Mouse (Mus musculus): ENCODE results near the gene Mecom. TPM values are rescaled to one million over a fixed set of nuclear protein-coding genes. Genes with fewer than 3 reads are reported as not detected.

Mecom gene
- total RNA-seq, 2 experiments from 2014 or later: 4.7 to 10.2 TPM

DNA sequence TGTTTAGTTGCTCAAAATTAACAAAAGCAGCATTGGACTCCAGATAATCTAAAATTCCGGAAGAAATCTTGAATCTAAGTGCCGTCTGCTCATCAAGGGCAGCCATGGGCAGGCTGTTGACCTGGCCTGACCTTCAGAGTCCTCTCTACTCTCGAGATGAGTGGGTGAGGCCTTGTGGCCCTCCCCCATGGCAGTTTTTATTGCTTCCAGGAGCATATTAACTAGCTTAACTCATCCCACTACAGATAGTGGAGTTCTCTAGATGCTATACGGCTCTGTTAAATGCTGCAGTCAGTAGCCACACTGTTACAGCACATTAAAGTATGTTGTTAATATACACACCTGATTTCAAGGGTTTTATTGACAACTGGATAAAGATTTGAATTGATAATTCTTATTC lies 333.2 kb downstream of the Mecom start:
- no peak for DNase-seq (ENCODE audit: low spot score in 2 of 2)

DNA sequence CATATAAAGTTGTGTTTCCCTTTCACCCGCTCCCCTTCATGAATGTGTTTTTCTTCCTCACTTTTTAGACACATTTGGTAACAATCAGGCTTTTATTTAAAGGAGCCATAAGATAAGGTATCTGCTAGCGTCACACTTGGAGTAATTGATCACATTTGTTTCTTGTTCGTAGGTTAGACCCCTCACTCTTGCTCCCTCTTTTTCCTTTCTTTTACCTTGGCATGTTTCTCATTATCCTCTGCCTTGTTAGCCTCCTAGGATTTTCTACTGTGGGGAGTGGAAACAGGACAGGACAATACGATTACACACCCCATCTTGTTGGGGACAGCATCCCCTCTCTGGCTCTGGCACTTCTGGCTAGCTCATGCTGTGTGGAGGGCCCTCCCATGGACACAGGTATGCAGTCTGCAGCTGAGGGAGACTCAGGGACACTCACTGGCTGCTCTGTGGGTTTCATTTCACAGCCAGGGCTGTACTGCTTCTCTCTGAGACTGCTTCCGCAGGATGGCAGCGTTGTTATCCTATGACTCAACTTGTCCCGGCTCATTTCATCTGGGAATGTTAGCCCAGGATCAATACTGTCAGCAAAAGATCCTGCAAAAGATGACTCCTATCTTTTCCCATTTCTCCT lies 334.2 kb downstream of the Mecom start:
- no peak for DNase-seq (ENCODE audit: low spot score in 2 of 2)

DNA sequence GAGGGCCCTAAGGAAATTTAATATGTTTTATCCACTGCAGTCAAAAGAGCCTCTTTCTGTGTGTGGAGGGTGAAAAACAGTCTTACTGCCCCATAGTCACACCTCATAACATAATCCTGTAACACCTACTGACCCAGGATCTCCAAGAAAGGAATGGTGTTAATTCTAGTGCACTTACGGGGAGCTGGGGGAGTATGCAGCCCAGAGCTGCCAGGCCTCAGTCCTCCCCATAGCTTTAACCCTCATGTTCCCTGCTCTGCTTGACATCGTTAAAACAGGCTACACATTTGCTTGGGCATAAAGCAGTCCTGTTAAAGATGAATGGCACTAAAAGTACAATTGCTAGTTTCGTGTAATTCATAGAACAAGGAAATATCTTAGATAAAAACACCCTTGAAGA lies 335.0 kb downstream of the Mecom start:
- DNase-seq (ENCODE audit: low spot score in 2 of 2): no peak

GRCm38 (mm10) chr3:30209131-30209530 lies 338.7 kb downstream of the Mecom start:
- no peak for DNase-seq (ENCODE audit: low spot score in 2 of 2)

DNA sequence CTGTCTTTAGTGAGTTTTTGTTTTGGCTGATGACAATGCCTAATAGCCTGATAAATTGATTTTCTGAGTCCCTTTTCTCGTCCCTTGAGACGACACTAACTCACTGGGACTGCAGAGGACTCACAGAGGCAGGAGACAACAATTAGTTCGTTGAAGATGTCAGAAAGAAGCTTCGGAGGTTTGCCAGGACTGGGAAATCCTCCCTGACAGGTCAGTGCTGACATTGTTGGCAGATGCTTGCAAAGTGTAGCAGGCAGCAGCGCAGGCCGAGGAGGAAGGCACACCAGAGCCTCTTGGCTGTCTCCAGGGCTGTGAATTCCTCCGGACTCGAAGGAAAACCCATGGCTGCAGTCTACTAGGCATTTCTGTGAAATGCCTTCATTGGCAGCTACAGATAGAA lies 339.9 kb downstream of the Mecom start:
- DNase-seq (ENCODE audit: low spot score in 2 of 2): no peak

GRCm38 (mm10) chr3:30207431-30207830 lies 340.4 kb downstream of the Mecom start:
- DNase-seq (ENCODE audit: low spot score in 2 of 2): no peak

DNA sequence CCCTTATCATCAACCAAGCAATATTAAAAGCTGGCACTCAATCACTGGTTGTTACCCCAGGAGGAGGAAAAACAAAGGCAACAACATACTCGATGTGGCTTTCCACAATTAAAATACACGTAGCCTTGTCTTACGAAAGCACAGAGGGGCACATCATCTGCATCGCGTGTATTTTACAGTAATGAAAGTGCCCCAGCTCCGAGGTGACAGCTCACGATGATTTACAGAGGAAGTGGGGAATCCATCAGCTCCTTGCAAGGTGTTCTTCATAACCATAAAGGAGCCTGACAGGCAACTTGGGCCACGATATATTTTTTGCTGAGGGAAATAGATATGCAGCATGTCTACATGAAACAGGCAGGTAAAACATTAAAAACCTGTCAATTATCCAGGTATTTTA lies 341.7 kb downstream of the Mecom start:
- no peak for DNase-seq (ENCODE audit: low spot score in 2 of 2)

DNA sequence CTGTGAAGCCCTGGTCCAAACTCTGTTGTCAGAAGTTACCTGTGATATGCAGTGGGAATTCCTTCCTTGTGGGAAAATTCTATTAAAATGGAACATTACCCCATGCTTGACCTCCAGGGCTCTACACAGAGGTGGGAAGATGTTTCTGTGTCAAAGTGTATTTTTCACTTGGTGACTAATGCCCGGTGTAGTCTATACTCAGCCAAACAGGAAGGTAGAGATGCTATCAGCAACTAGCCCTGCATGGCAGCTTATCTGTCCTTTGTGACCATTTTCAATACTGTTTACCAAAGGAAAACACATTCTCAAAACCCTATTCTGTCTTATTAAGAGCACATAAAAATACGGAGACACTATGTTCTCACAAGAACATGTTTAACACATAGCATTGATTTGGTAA lies 344.0 kb downstream of the Mecom start:
- DNase-seq (ENCODE audit: low spot score in 2 of 2): no peak

GRCm38 (mm10) chr3:30198854-30199253 lies 349.0 kb downstream of the Mecom start:
- DNase-seq (ENCODE audit: low spot score in 2 of 2): no peak

DNA sequence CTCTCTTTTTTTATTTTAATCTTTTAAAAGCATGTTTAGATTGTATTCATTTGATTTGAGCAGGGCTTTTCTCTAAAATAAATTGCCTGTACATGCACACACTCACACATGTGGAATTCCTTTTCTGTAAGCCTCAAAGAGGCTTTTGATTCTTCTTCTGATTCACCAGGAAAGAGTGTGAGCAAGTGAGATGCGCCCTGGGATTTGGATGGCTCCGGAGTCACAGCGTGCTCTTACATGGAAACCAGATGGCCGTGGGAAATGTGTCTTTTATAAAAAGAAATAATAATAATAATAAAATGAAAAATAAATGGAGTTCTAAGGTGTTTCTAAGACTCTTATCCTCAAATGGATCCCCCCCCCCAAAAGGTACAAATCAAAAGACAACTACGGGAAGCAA lies 349.6 kb downstream of the Mecom start:
- no peak for DNase-seq (ENCODE audit: low spot score in 2 of 2)

GRCm38 (mm10) chr3:30195186-30195585 lies 352.6 kb downstream of the Mecom start:
- DNase-seq (ENCODE audit: low spot score in 2 of 2): no peak

DNA sequence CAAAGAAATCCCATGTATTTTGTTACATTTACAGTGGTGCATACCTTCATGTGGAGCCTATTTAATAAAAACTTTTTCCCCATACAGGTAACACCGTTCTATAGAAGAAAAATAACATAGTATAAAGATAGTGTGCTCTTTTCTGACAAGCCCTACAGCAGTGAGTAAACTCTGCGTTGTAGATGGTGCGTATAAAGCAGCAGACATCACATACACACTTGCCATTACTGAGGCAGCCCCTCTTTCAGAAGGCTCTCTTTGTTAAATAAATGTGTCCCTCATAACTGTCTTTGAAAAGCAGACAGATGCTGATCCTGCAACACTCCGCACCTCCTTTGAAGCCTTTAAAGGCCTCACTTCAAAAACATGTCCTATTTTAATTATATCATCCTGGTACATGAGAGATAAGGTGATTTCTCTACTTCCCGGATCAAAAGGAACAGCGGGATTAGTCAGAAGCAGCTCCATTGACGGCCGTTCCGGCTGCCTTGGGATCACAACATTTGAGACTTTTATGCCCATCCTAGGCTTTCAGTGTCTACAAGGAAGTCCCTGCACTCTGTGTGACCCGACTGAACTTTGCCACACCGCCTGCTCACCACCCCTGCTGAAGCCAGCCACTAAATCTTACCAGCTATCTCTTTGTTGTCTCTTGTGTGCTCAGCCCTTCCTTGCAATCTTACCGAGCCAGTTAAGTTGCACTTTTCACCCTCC lies 355.4 kb downstream of the Mecom start:
- DNase-seq (ENCODE audit: low spot score in 2 of 2): no peak

- DNase-seq (ENCODE audit: low spot score in 2 of 2): no peak
These were observed 358.5 kb downstream of the Mecom start for GRCm38 (mm10) chr3:30189325-30189724.

GRCm38 (mm10) chr3:30187812-30188469 lies 359.9 kb downstream of the Mecom start:
- no peak for DNase-seq (ENCODE audit: low spot score in 2 of 2)

GRCm38 (mm10) chr3:30181807-30182481 lies 365.9 kb downstream of the Mecom start:
- DNase-seq (ENCODE audit: low spot score in 2 of 2): no peak

DNA sequence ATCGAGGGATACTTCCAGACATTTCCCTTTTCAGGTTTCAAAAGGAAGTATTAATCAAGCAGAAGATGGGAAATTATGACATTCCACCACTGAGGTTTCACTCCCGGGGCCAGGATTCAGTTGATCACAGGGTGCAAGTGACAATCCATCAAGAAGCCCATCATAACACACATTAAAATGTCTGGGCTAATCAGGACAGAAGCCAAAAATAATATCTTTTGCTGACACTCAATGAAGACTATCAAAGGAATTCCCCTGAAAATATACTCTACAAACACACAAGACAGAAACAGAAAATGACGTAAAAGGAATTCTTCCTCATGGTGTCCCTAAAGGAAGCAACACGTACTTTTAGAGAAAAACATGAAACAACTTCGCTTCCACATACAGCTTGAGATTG lies 371.2 kb downstream of the Mecom start:
- no peak for DNase-seq (ENCODE audit: low spot score in 2 of 2)

DNA sequence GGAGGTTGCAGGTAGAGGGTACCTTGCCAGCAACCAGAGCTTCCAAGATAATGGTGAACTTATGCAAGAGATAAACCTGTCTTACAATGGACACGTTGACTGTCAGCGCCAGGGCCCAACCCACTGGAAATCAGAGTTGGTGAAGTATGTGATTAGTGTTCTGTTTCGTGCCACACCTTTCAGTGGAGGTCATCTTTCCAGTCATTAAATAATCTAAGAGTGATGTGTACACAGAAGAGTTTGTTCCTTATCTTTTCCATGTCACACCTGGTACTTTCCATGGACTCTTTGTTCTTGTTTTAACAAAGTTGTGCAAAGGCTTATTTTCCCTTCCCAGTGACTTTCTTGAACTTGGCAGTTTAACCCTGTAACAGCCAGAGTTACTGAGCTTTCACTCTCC lies 374.0 kb downstream of the Mecom start:
- no peak for DNase-seq (ENCODE audit: low spot score in 2 of 2)

DNA sequence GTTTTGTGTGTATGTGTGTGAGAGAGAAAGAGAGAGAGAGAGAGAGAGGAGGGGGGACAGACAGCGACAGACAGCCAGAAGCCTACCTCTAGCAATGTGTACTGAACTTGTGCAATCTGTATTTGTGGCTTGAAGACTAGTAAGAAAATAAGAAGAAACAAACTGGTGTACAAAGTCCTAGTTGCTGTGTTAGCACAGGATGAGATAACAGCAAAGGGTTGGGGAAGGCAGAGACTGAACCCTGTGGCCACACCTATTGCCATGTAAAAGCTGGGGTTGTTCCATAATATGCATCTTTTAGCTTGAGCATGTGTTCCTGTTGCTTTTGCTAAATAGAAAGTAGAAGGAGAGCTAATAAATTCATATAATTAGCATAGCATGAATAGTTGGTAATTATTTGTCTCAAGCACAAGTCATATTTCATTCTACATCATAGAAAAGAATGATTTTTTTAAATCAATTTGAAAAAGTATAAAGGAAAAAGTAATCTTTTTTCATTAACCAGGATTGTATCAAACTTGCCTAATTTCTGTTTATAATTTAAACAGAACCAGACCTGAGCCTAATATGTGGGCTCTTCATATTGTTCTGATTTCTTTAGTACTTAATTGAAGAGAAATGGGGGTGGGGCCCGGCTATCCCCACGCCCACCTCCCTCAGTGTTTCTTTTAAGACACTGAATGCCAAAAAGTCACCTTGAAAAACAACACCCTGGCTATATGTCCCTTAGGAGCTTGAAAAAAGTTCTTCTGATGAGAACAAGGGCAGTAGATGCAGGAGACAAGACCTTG lies 379.2 kb downstream of the Mecom start:
- DNase-seq (ENCODE audit: low spot score in 2 of 2): no peak

DNA sequence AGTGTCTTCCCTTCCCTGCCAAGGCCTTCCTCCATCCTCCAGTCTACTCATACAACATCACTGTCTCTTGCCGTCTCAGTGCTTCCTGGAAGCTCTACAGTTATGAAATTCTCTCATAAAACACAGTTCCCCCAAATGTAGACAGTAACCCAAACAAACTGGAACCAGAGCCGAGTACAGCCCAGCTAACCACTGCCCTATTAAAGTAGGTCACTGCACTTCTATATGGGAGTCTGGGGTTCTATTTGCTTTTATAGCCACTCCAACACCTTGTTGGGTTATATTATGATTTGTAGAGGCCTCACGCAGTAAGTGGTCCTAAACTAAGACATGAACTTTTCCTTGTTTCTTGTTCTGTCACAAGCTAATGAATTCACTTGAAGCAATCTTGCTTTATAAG lies 380.8 kb downstream of the Mecom start:
- no peak for DNase-seq (ENCODE audit: low spot score in 2 of 2)

DNA sequence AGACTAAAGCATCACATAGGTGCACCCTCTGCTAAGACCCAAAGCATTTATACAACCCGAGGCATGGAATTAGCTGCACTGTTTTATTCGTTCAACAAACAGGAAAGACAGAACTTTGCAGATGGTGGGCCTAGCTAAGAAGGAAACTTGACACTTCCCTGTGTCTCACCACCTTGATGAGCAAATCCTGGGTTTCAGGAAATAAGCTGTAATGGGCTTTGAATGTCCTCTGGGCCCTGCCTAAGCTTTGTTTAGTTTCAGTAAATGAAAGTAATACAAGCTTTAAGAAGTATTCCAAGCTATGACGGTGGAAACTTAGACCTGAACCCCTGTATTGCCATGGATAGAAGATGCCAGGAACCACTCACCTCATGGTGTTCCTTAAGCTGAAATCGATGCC lies 383.0 kb downstream of the Mecom start:
- DNase-seq (ENCODE audit: low spot score in 2 of 2): no peak

- no peak for DNase-seq (ENCODE audit: low spot score in 2 of 2)
These were observed 384.4 kb downstream of the Mecom start for GRCm38 (mm10) chr3:30163390-30163789.

All from adrenal gland, adult 18-20 months (tissue).